Mouse (Mus musculus) midbrain, postnatal 0 days (tissue): ENCODE results near the gene Mob1a. TPM values are rescaled to one million over a fixed set of nuclear protein-coding genes. Genes with fewer than 3 reads are reported as not detected.

ENCODE experiments used
- ATAC-seq: fragments of 200-750 bp; cut with Nextera tagmentation; 2 replicates; pipeline ENCODE4 v1.8.0; 2017; ENCODE audit warnings: moderate number of reproducible peaks, mild to moderate bottlenecking, moderate TSS enrichment, moderate library complexity; ENCODE audit not compliant: low FRiP score
- DNase-seq: peaks from one replicate; pipeline ENCODE4 v3.0.0-alpha.2; 2015; ENCODE audit warnings: low spot score
- H3K27ac ChIP-seq: fragments of 300-500 bp; sonication (generic); 2 replicates; pipeline ENCODE4 v1.5.1; 2014; ENCODE audit warnings: low read depth, mild to moderate bottlenecking, low read length, mixed read lengths
- H3K27me3 ChIP-seq: fragments of 300-500 bp; sonication (generic); 2 replicates; pipeline ENCODE4 v1.6.1; 2014; ENCODE audit warnings: low read length, control low read depth, mixed read lengths; ENCODE audit not compliant: insufficient read depth
- H3K36me3 ChIP-seq: fragments of 300-500 bp; sonication (generic); 2 replicates; pipeline ENCODE4 v1.6.1; 2014; ENCODE audit warnings: low read length, control low read depth, mixed read lengths; ENCODE audit not compliant: insufficient read depth
- H3K4me1 ChIP-seq: fragments of 300-500 bp; sonication (generic); 2 replicates; pipeline ENCODE4 v1.6.1; 2014; ENCODE audit warnings: mild to moderate bottlenecking, control low read depth, antibody characterized with exemption, low read length, mixed read lengths; ENCODE audit not compliant: insufficient read depth
- H3K4me2 ChIP-seq: fragments of 300-500 bp; sonication (generic); 2 replicates; pipeline ENCODE4 v1.6.1; 2014; ENCODE audit warnings: low read depth, mild to moderate bottlenecking, low read length, mixed read lengths; ENCODE audit not compliant: poor library complexity, severe bottlenecking
- H3K4me3 ChIP-seq: fragments of 300-500 bp; sonication (generic); 2 replicates; pipeline ENCODE4 v1.5.1; 2014; ENCODE audit warnings: low read depth, mild to moderate bottlenecking, low read length, moderate library complexity
- H3K9ac ChIP-seq: fragments of 300-500 bp; sonication (generic); replicated peaks from 2 replicates; pipeline ENCODE4 v1.6.1; 2014; ENCODE audit warnings: mild to moderate bottlenecking, low read length, moderate library complexity, mixed read lengths; ENCODE audit not compliant: poor library complexity, severe bottlenecking
- H3K9me3 ChIP-seq: fragments of 300-500 bp; sonication (generic); 2 replicates; pipeline ENCODE4 v1.6.1; 2016; ENCODE audit warnings: low read length, control low read depth
- CTCF ChIP-seq: IDR thresholded peaks from 2 replicates; pipeline ENCODE4 v1.5.1; 2016; ENCODE audit warnings: antibody characterized with exemption, mild to moderate bottlenecking
- WGBS: fragments of 180-500 bp; shearing (Covaris S2); extraction: QIAGEN DNeasy Blood & Tissue Kit; methylation state at CpG from one replicate; pipeline ENCODE4 v1.1.7; 2014; 5-methylcytosine and 5-hydroxymethylcytosine counted together
- polyA plus RNA-seq: library from polyadenylated mRNA; unstranded; fragments of >200 nt; fragmentation: Nextera tagmentation; extraction: Ambion mirVana; gene quantifications from 2 replicates; pipeline ENCODE4 v1.2.1, GENCODE M21; 2015
- total RNA-seq: library from RNA; depleted of rRNA; stranded (reverse); fragments of >200 nt; gene quantifications from 2 replicates; pipeline ENCODE4 v1.2.3, GENCODE M21; 2014

The Mob1a gene
- total and polyA plus RNA-seq, 2 experiments from 2014 or later = 8.7 to 23.2 TPM

- DNase-seq (no peak), ATAC-seq (no peak)
- no peak overlapping the region for H3K27ac ChIP-seq
- TF ChIP-seq CTCF = no peak
- no peaks in the 10 kb centered on the region for H3K27me3 ChIP-seq
- no peaks in the 10 kb centered on the region for H3K9me3 ChIP-seq
- H3K36me3 ChIP-seq = peaks cover 22% of the 10 kb centered on the region; the same call in 1 of the 2 replicates
- H3K9ac ChIP-seq = no peak overlapping the region
- H3K4me3 ChIP-seq = no peak overlapping the region
- H3K4me1 ChIP-seq = peaks cover 3% of the 10 kb centered on the region; the same call in 1 of the 2 replicates
- H3K4me2 ChIP-seq = no peak overlapping the region
Measured at GRCm38 (mm10) chr6:83315293-83315692, 10.5 kb upstream of the Mob1a start.

- Histone ChIP-seq H3K9me3 (no peaks in the 10 kb centered on the region), H3K4me3 (peak overlapping the region; percentile 87; the same call in 1 of the 2 replicates)
- 6% methylated on average over 10 of the region's 10 CpGs for WGBS
Measured at GRCm38 (mm10) chr6:83316022-83316421, 9.8 kb upstream of the Mob1a start.

GRCm38 (mm10) chr6:83317108-83317741 is 8.6 kb upstream of the Mob1a start:
- TF ChIP-seq CTCF = peak; percentile 76
- peak overlapping the region; percentile 71 for H3K27ac ChIP-seq
- peak; percentile 99 for ATAC-seq
- peak overlapping the region; percentile 77 for H3K9ac ChIP-seq
- peak overlapping the region; percentile 59 for H3K4me2 ChIP-seq
- under 1% methylated on average over 52 of the region's 52 CpGs for WGBS
- peak overlapping the region; percentile 87 for H3K4me3 ChIP-seq
- peak; percentile 96 for DNase-seq
- H3K4me1 ChIP-seq = peaks cover 3% of the 10 kb centered on the region; the same call in 1 of the 2 replicates
- no peaks in the 10 kb centered on the region for H3K27me3 ChIP-seq
- no peaks in the 10 kb centered on the region for H3K9me3 ChIP-seq
- H3K36me3 ChIP-seq = peaks cover 6% of the 10 kb centered on the region; the same call in 1 of the 2 replicates

More at GRCm38 (mm10) chr6:83316022-83316421, 9.8 kb upstream of the Mob1a start:
- peaks cover 16% of the 10 kb centered on the region; the same call in 1 of the 2 replicates for H3K36me3 ChIP-seq
- no peak for TF ChIP-seq CTCF
- H3K27ac ChIP-seq = no peak overlapping the region
- ATAC-seq (no peak), DNase-seq (peak; percentile 42)
- H3K27me3 ChIP-seq = no peaks in the 10 kb centered on the region
- peak overlapping the region; percentile 59 for H3K4me2 ChIP-seq
- 0 out of 2 replicates have a peak overlapping the region, but pooled peaks have one; percentile 19 for H3K9ac ChIP-seq
- peaks cover 3% of the 10 kb centered on the region; the same call in 1 of the 2 replicates for H3K4me1 ChIP-seq

- peaks cover 2% of the 10 kb centered on the region; the same call in 1 of the 2 replicates for H3K4me1 ChIP-seq
- H3K27me3 ChIP-seq = no peaks in the 10 kb centered on the region
- WGBS = 73% methylated on average over 1 of the region's 1 CpGs
- no peaks in the 10 kb centered on the region for H3K36me3 ChIP-seq
- no peak overlapping the region for H3K4me3 ChIP-seq
- H3K4me2 ChIP-seq = no peak overlapping the region
- no peak overlapping the region for H3K27ac ChIP-seq
- no peak for TF ChIP-seq CTCF
- no peaks in the 10 kb centered on the region for H3K9me3 ChIP-seq
- ATAC-seq = no peak
- DNase-seq = no peak
- H3K9ac ChIP-seq = no peak overlapping the region
Measured at GRCm38 (mm10) chr6:83321927-83322326, 3.9 kb upstream of the Mob1a start.

- Histone ChIP-seq H3K9ac (no peak overlapping the region), H3K36me3 (no peaks in the 10 kb centered on the region), H3K4me3 (no peak overlapping the region), H3K27ac (no peak overlapping the region), H3K27me3 (no peaks in the 10 kb centered on the region), H3K4me1 (peaks cover 4% of the 10 kb centered on the region; the same call in 1 of the 2 replicates), H3K4me2 (no peak overlapping the region), H3K9me3 (no peaks in the 10 kb centered on the region)
- DNase-seq (no peak), ATAC-seq (no peak)
- WGBS = 52% methylated on average over 2 of the region's 2 CpGs
- TF ChIP-seq CTCF = no peak
Measured at GRCm38 (mm10) chr6:83322794-83323193, 3.0 kb upstream of the Mob1a start.

GRCm38 (mm10) chr6:83323652-83324419 is 2.0 kb upstream of the Mob1a start:
- Histone ChIP-seq H3K36me3 (no peaks in the 10 kb centered on the region), H3K9ac (no peak overlapping the region), H3K4me1 (peaks cover 4% of the 10 kb centered on the region; the same call in 1 of the 2 replicates), H3K4me2 (no peak overlapping the region), H3K27ac (no peak overlapping the region), H3K4me3 (no peak overlapping the region), H3K9me3 (no peaks in the 10 kb centered on the region), H3K27me3 (no peaks in the 10 kb centered on the region)
- ATAC-seq (no peak), DNase-seq (no peak)
- no peak for TF ChIP-seq CTCF
- 75% methylated on average over 8 of the region's 8 CpGs for WGBS
